Mouse (Mus musculus): ENCODE data around the gene 2700081O15Rik. TPM values are rescaled to one million over a fixed set of nuclear protein-coding genes. Genes with fewer than 3 reads are reported as not detected.
"Not testable (repeated sequence)": the region's sequence is repeated elsewhere in the genome, so short reads cannot be mapped to it uniquely, and the experiment has no call there.

Gene 2700081O15Rik
- total RNA-seq (2014; rRNA removed) (185 and 206 TPM in 2 replicates), polyA plus RNA-seq (2015; fragmentation: Nextera tagmentation; extraction: Ambion mirVana) (24.3 and 29.9 TPM in 2 replicates)

GRCm38 (mm10) chr19:7416834-7417735, at the start of gene 2700081O15Rik:
Gene 2700081O15Rik (plus strand): TSS chr19:7417625.
- ATAC-seq (peak; percentile 46), DNase-seq (peak; percentile 84)
- peak within 1 kb of the TSS; percentile 94 for H3K9ac ChIP-seq
- peak within 1 kb of the TSS; percentile 86 for H3K4me2 ChIP-seq (ENCODE audit: low read depth)
- TF ChIP-seq CTCF (IDR thresholded peaks at IDR 0.05; ENCODE audit: low read depth) = no peak
- peak within 1 kb of the TSS; percentile 99 for H3K27ac ChIP-seq (ENCODE audit: low read depth, low read length)
- H3K4me3 ChIP-seq (ENCODE audit: low read depth, low read length) = peak within 1 kb of the TSS; percentile 90
- peaks cover 28% of the 10 kb centered on the region for H3K4me1 ChIP-seq (ENCODE audit: insufficient read depth)
- H3K9me3 ChIP-seq (ENCODE audit: low read length) = no peaks in the 10 kb centered on the region
- WGBS = under 1% methylated on average over 105 of the region's 107 CpGs
- H3K36me3 ChIP-seq (ENCODE audit: insufficient read depth) = 0 out of 2 replicates have a peak, but pooled peaks cover 4% of the 10 kb centered on the region
- H3K27me3 ChIP-seq (ENCODE audit: insufficient read depth, low read length) = no peaks in the 10 kb centered on the region

DNA sequence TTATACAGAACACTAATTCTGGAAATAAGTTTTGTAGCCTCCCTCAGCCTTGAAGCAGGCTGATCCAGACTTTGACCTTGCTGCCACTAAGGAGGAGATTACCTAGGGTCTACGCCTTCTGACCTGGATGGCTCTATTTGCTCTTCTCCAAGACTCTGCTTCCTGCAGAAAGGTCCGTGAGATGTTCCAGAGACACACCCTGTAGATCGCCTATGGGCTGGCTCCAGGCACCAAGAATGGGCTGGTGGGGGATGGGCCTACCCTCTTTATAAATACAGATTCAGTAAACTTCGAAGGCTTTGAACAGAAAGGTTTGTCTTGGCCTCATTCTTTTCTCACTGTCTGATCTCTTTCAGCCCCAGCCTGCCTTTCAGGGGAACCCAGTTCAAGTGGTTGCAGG, 48.0 kb upstream of the 2700081O15Rik start:
- not testable (repeated sequence) for H3K9ac ChIP-seq; ATAC-seq; H3K4me3 ChIP-seq (ENCODE audit: low read depth, low read length); H3K9me3 ChIP-seq (ENCODE audit: low read length); H3K4me1 ChIP-seq (ENCODE audit: insufficient read depth); H3K27ac ChIP-seq (ENCODE audit: low read depth, low read length); DNase-seq; H3K27me3 ChIP-seq (ENCODE audit: insufficient read depth, low read length); H3K4me2 ChIP-seq (ENCODE audit: low read depth)
- H3K36me3 ChIP-seq (ENCODE audit: insufficient read depth) = peaks cover 70% of the 10 kb centered on the region
- 90% methylated on average over 4 of the region's 4 CpGs for WGBS

DNA sequence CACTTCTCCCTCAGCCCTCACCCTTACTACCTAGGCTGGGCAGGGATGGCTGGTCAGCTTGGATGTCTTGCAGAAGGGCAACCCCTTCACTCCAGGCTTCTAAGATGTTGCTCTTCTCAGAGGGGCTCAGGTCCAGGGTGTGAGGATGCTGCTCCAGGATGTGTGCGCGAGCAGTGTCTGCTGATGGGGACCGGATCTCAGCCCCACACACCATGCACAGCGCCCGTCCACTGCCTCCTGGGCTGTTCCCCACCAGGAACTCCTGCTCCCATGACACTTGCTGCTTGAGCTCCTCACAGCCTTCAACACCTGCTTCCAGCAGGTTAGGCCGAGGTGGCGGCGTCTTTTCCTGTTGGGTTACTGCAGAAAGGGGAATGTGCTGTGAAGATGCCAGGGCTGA, 42.9 kb upstream of the 2700081O15Rik start:
- no peak for ATAC-seq
- no peak overlapping the region for H3K27ac ChIP-seq (ENCODE audit: low read depth, low read length)
- no peak for DNase-seq
- no peak overlapping the region for H3K9ac ChIP-seq
- H3K9me3 ChIP-seq (ENCODE audit: low read length) = no peaks in the 10 kb centered on the region
- no peak overlapping the region for H3K4me3 ChIP-seq (ENCODE audit: low read depth, low read length)
- no peak overlapping the region for H3K4me2 ChIP-seq (ENCODE audit: low read depth)
- H3K27me3 ChIP-seq (ENCODE audit: insufficient read depth, low read length) = no peaks in the 10 kb centered on the region
- WGBS = 96% methylated on average over 8 of the region's 8 CpGs
- TF ChIP-seq CTCF (IDR thresholded peaks at IDR 0.05; ENCODE audit: low read depth) = no peak
- no peaks in the 10 kb centered on the region for H3K4me1 ChIP-seq (ENCODE audit: insufficient read depth)
- H3K36me3 ChIP-seq (ENCODE audit: insufficient read depth) = peaks cover 58% of the 10 kb centered on the region

DNA sequence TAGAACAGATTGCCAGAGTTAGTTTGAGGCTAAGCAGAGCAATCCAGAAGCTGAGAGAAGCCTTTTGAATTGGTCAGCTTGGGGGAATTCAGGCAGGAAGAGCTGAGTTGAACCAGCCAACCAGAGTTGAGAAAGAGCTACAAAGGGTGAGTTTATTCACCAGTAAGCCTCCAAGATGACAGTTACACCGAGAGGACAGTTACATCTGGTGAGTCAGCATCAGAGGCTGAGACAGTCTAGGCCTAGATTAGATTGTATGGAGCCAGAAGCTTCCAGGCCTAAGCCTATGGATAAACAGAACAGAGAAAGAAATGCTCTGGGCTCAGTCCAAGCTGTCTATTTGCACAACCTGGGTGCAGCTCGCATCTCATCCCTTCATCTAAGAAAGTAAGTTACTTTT, 39.8 kb upstream of the 2700081O15Rik start:
- no peak for DNase-seq
- H3K9me3 ChIP-seq (ENCODE audit: low read length) = no peaks in the 10 kb centered on the region
- H3K27me3 ChIP-seq (ENCODE audit: insufficient read depth, low read length) = no peaks in the 10 kb centered on the region
- H3K27ac ChIP-seq (ENCODE audit: low read depth, low read length) = no peak overlapping the region
- 90% methylated on average over 2 of the region's 2 CpGs for WGBS
- TF ChIP-seq CTCF (IDR thresholded peaks at IDR 0.05; ENCODE audit: low read depth) = no peak
- no peak for ATAC-seq
- H3K9ac ChIP-seq = no peak overlapping the region
- peaks cover 33% of the 10 kb centered on the region for H3K36me3 ChIP-seq (ENCODE audit: insufficient read depth)
- H3K4me3 ChIP-seq (ENCODE audit: low read depth, low read length) = no peak overlapping the region
- H3K4me2 ChIP-seq (ENCODE audit: low read depth) = no peak overlapping the region
- H3K4me1 ChIP-seq (ENCODE audit: insufficient read depth) = peaks cover 21% of the 10 kb centered on the region

DNA sequence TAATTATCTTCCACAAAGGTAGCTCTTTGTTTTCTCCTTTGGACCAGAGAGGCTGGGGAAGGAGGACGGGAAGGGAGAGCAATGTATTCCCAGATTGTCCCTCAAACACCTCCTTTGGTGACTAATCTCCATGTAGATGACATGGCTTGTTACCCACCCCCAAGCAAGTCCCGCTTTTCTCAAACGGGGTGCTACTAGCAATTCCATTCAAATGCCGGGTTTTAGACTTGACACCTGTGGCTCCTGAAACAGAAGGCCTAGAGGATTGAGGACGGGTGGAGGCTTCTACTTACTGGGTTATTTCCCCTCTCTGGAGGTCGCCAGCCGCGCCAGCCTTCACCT, 35.5 kb upstream of the 2700081O15Rik start:
- Histone ChIP-seq H3K4me1 (ENCODE audit: insufficient read depth) (peaks cover 21% of the 10 kb centered on the region), H3K4me2 (ENCODE audit: low read depth) (peak overlapping the region; percentile 77), H3K36me3 (ENCODE audit: insufficient read depth) (no peaks in the 10 kb centered on the region), H3K27ac (ENCODE audit: low read depth, low read length) (peak overlapping the region; percentile 87), H3K27me3 (ENCODE audit: insufficient read depth, low read length) (no peaks in the 10 kb centered on the region), H3K9ac (peak overlapping the region; percentile 93), H3K4me3 (ENCODE audit: low read depth, low read length) (peak overlapping the region; percentile 98), H3K9me3 (ENCODE audit: low read length) (no peaks in the 10 kb centered on the region)
- no peak for TF ChIP-seq CTCF (IDR thresholded peaks at IDR 0.05; ENCODE audit: low read depth)
- DNase-seq (no peak), ATAC-seq (no peak)
- 2% methylated on average over 8 of the region's 8 CpGs for WGBS

- 0 out of 2 replicates have a peak, but pooled peaks have one; percentile 36 for TF ChIP-seq CTCF (IDR thresholded peaks at IDR 0.05; ENCODE audit: low read depth)
These were observed 35.0 kb upstream of the 2700081O15Rik start for GRCm38 (mm10) chr19:7382248-7382902.

More at GRCm38 (mm10) chr19:7382248-7382902, 35.0 kb upstream of the 2700081O15Rik start:
- Histone ChIP-seq H3K4me2 (ENCODE audit: low read depth) (peak overlapping the region; percentile 77), H3K4me3 (ENCODE audit: low read depth, low read length) (peak overlapping the region; percentile 98), H3K4me1 (ENCODE audit: insufficient read depth) (peaks cover 21% of the 10 kb centered on the region), H3K27ac (ENCODE audit: low read depth, low read length) (peak overlapping the region; percentile 87), H3K9me3 (ENCODE audit: low read length) (no peaks in the 10 kb centered on the region), H3K27me3 (ENCODE audit: insufficient read depth, low read length) (no peaks in the 10 kb centered on the region), H3K36me3 (ENCODE audit: insufficient read depth) (no peaks in the 10 kb centered on the region), H3K9ac (peak overlapping the region; percentile 93)
- ATAC-seq (peak; percentile 55), DNase-seq (peak; percentile 74)
- 1% methylated on average over 51 of the region's 60 CpGs for WGBS
